Mouse (Mus musculus): ENCODE data around the gene Klf4.

Gene Klf4

GRCm38 (mm10) chr4:55489328-55489727 lies 42.9 kb downstream of the Klf4 start:
- TF ChIP-seq GATA4 (IDR thresholded peaks at IDR 0.05; ENCODE audit: insufficient replicate concordance, low read length) = no peak

GRCm38 (mm10) chr4:55488604-55489003 lies 43.7 kb downstream of the Klf4 start:
- TF ChIP-seq GATA4 (IDR thresholded peaks at IDR 0.05; ENCODE audit: insufficient replicate concordance, low read length) = no peak

- no peak for TF ChIP-seq GATA4 (IDR thresholded peaks at IDR 0.05; ENCODE audit: insufficient replicate concordance, low read length)
Observed at GRCm38 (mm10) chr4:55480322-55480767, 51.9 kb downstream of the Klf4 start.

- no peak for TF ChIP-seq GATA4 (IDR thresholded peaks at IDR 0.05; ENCODE audit: insufficient replicate concordance, low read length)
Observed at GRCm38 (mm10) chr4:55478333-55478732, 53.9 kb downstream of the Klf4 start.

- no peak for TF ChIP-seq GATA4 (IDR thresholded peaks at IDR 0.05; ENCODE audit: insufficient replicate concordance, low read length)
Observed at GRCm38 (mm10) chr4:55477933-55478332, 54.3 kb downstream of the Klf4 start.

GRCm38 (mm10) chr4:55477210-55477759 lies 55.0 kb downstream of the Klf4 start:
- TF ChIP-seq GATA4 (IDR thresholded peaks at IDR 0.05; ENCODE audit: insufficient replicate concordance, low read length) = no peak
